Mouse (Mus musculus) ES-Bruce4 (cell line): ENCODE results near the gene Pla1a. TPM values are rescaled to one million over a fixed set of nuclear protein-coding genes. Genes with fewer than 3 reads are reported as not detected.

Source experiments
- H3K27ac ChIP-seq: 2 replicates; pipeline ENCODE4 v1.5.1; 2012; ENCODE audit warnings: low read length, inconsistent platforms; ENCODE audit not compliant: insufficient read depth
- H3K27me3 ChIP-seq: 2 replicates; pipeline ENCODE4 v1.6.1; 2012; ENCODE audit warnings: mild to moderate bottlenecking, low read length, inconsistent platforms; ENCODE audit not compliant: control insufficient read depth, poor library complexity, insufficient read depth, severe bottlenecking
- H3K36me3 ChIP-seq: 2 replicates; pipeline ENCODE4 v1.6.1; 2012; ENCODE audit warnings: inconsistent platforms, mild to moderate bottlenecking, low read length, moderate library complexity; ENCODE audit not compliant: control insufficient read depth, poor library complexity, insufficient read depth, severe bottlenecking
- H3K4me1 ChIP-seq: one replicate; pipeline ENCODE4 v1.8.1; 2011; ENCODE audit warnings: low read length; ENCODE audit not compliant: control insufficient read depth, insufficient read depth
- H3K4me3 ChIP-seq: 2 replicates; pipeline ENCODE4 v1.5.1; 2011; ENCODE audit warnings: low read depth, mild to moderate bottlenecking, low read length
- H3K9ac ChIP-seq: 2 replicates; pipeline ENCODE4 v1.6.1; 2012; ENCODE audit warnings: low read depth, mild to moderate bottlenecking, inconsistent platforms; ENCODE audit not compliant: poor library complexity, severe bottlenecking
- H3K9me3 ChIP-seq: replicated peaks from 2 replicates; pipeline ENCODE4 v1.6.1; 2012; ENCODE audit warnings: mild to moderate bottlenecking, low read length, inconsistent platforms; ENCODE audit not compliant: control insufficient read depth, poor library complexity, insufficient read depth, severe bottlenecking
- CTCF ChIP-seq: IDR thresholded peaks from one replicate; pipeline ENCODE4 v1.8.1; 2011; ENCODE audit warnings: low read depth, low read length
- EP300 ChIP-seq: IDR thresholded peaks from 2 replicates; pipeline ENCODE4 v1.6.1; 2011; ENCODE audit warnings: low read depth, low read length; ENCODE audit not compliant: insufficient read depth
- POLR2A ChIP-seq: IDR thresholded peaks from one replicate; pipeline ENCODE4 v1.8.1; 2011; ENCODE audit warnings: low read length; ENCODE audit not compliant: insufficient read depth
- polyA plus RNA-seq: library from polyadenylated mRNA; stranded (reverse); fragments of >200 nt; gene quantifications from 2 replicates; pipeline ENCODE4 v1.2.4, GENCODE M21; 2011; ENCODE audit warnings: low read depth; ENCODE audit not compliant: missing spikeins, insufficient read depth, insufficient read length

Gene Pla1a
- polyA plus RNA-seq, 1 experiment: 1.9 TPM

DNA sequence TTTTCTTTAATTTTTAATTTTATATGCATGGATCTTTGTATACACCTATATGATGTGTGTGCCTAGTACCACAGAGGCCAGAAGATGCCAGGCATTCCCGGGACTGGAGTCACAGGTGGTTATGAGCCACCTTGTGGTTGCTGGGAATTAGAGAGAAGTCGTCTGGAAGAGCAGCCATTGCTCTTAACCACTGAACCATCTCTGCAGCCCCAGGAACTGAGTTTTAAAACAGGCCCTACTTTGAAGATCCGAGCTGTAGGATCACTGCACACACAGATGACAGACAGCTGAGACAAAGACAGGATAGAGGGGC, 35.7 kb upstream of the Pla1a start:
- peaks cover 6% of the 10 kb centered on the region for H3K4me1 ChIP-seq
- H3K9me3 ChIP-seq: no peaks in the 10 kb centered on the region

DNA sequence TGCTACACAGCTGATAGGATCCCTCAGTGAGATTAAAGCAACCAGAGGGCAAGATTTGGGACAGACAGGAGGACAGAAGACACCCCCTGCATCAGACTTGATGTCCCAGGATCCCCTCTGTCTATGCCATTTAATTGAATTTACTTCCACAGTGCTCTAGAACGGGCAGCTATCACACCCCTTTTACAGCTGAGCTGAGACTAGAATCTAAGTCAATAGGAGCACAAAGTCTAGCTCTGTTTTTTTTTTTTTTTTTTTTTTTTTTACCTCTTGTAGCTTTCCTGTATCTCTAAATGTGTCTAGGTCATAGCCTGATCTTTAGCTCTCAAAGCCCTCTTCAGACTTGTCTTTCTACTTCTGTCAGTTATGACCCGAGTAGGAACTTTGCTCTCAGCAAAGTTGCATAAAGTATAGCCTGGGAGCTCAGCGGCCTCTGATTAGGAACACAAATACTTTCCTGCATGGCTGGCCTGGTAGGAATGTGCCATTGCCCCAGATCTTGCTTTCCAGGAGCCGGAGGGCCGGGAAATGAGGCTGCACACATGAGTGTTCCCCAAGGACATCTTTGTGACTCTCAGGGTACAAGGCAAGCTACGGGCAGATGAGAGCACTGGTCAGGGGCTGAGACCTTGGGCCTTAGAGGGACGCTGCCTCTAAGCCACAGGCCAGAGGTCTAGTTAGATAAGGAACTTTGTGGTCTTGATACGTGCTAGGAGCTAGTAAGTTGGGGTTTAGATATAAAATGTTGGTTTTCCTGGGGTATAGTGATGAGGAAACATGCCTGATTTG, 35.2 kb upstream of the Pla1a start:
- Histone ChIP-seq H3K4me3 (no peak overlapping the region), H3K27ac (no peak overlapping the region), H3K36me3 (no peaks in the 10 kb centered on the region), H3K9ac (no peak overlapping the region), H3K9me3 (no peaks in the 10 kb centered on the region), H3K4me1 (peaks cover 6% of the 10 kb centered on the region), H3K27me3 (no peaks in the 10 kb centered on the region)
- TF ChIP-seq EP300 (no peak), POLR2A (no peak), CTCF (no peak)

More for the DNA sequence above, 35.7 kb upstream of the Pla1a start:
- no peak for TF ChIP-seq CTCF
- TF ChIP-seq POLR2A: no peak
- TF ChIP-seq EP300: no peak
- H3K27me3 ChIP-seq: no peaks in the 10 kb centered on the region
- H3K27ac ChIP-seq: no peak overlapping the region
- H3K9ac ChIP-seq: no peak overlapping the region
- no peak overlapping the region for H3K4me3 ChIP-seq
- H3K36me3 ChIP-seq: no peaks in the 10 kb centered on the region

- TF ChIP-seq POLR2A: no peak
- no peak for TF ChIP-seq CTCF
- no peak for TF ChIP-seq EP300
- Histone ChIP-seq H3K4me1 (peaks cover 6% of the 10 kb centered on the region), H3K9me3 (no peaks in the 10 kb centered on the region)
These were observed 34.4 kb upstream of the Pla1a start for GRCm38 (mm10) chr16:38467091-38467916.

GRCm38 (mm10) chr16:38466089-38466488, 33.1 kb upstream of the Pla1a start:
- H3K4me1 ChIP-seq: peaks cover 4% of the 10 kb centered on the region
- no peak overlapping the region for H3K4me3 ChIP-seq
- no peaks in the 10 kb centered on the region for H3K36me3 ChIP-seq
- H3K9ac ChIP-seq: no peak overlapping the region
- TF ChIP-seq POLR2A (no peak), EP300 (no peak), CTCF (no peak)
- H3K27me3 ChIP-seq: no peaks in the 10 kb centered on the region
- no peaks in the 10 kb centered on the region for H3K9me3 ChIP-seq
- H3K27ac ChIP-seq: no peak overlapping the region

More at GRCm38 (mm10) chr16:38467091-38467916, 34.4 kb upstream of the Pla1a start:
- Histone ChIP-seq H3K27ac (no peak overlapping the region), H3K9ac (no peak overlapping the region), H3K36me3 (no peaks in the 10 kb centered on the region), H3K27me3 (no peaks in the 10 kb centered on the region), H3K4me3 (no peak overlapping the region)

DNA sequence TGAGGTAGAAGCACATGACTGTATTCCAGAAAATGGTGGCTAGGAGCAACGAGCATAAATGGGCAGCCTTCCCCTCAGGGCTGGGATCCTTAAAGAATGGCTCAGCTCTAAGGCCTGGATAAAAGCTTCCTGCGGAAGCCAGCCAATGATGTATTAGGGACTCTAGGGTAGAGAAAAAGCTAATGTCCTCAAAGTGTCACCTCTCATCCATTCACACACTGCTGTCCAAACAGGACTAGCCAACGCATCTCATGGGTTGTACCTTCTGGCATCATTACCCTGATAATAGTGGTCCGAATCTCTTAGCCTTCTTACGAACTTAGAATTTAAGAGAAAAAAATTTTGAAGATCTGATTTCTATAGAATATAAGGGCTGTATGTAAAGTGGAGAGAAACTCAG, 30.4 kb upstream of the Pla1a start:
- TF ChIP-seq CTCF (no peak), POLR2A (no peak), EP300 (no peak)
- H3K27ac ChIP-seq: no peak overlapping the region
- H3K4me1 ChIP-seq: peaks cover 2% of the 10 kb centered on the region
- no peaks in the 10 kb centered on the region for H3K27me3 ChIP-seq
- H3K9ac ChIP-seq: no peak overlapping the region
- H3K36me3 ChIP-seq: no peaks in the 10 kb centered on the region
- no peaks in the 10 kb centered on the region for H3K9me3 ChIP-seq
- H3K4me3 ChIP-seq: no peak overlapping the region

DNA sequence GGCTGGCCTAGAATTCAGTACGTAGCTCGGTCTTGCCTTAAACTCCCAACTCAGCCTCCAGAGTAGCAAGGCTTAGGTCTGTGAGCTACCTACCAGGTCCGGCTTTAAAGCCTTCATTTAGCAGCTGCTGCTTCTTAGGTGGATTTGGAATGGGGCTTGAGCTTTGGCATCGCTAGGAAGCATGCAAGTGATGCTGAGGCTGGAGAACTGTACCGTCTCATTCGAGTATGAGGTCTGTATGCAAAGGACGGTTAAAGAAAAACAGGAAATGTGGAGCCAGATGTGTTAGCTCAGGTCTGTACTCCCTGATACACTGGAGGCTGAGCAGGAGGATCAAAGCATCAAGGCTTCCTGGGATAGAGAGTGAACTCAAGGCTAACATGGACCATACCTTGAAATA, 29.2 kb upstream of the Pla1a start:
- H3K36me3 ChIP-seq: no peaks in the 10 kb centered on the region
- no peak overlapping the region for H3K9ac ChIP-seq
- TF ChIP-seq CTCF: no peak
- TF ChIP-seq EP300: no peak
- TF ChIP-seq POLR2A: no peak
- no peaks in the 10 kb centered on the region for H3K27me3 ChIP-seq
- H3K9me3 ChIP-seq: no peaks in the 10 kb centered on the region
- H3K4me3 ChIP-seq: no peak overlapping the region
- peaks cover 2% of the 10 kb centered on the region for H3K4me1 ChIP-seq
- H3K27ac ChIP-seq: no peak overlapping the region
